Mouse (Mus musculus): Measurements from ENCODE around the gene Ndufs2. TPM values are rescaled to one million over a fixed set of nuclear protein-coding genes. Genes with fewer than 3 reads are reported as not detected.
"Not testable (repeated sequence)": the region's sequence is repeated elsewhere in the genome, so short reads cannot be mapped to it uniquely, and the experiment has no call there.

Ndufs2 gene
- total RNA-seq, 2 experiments from 2014 or later, result 280 to 296 TPM

DNA sequence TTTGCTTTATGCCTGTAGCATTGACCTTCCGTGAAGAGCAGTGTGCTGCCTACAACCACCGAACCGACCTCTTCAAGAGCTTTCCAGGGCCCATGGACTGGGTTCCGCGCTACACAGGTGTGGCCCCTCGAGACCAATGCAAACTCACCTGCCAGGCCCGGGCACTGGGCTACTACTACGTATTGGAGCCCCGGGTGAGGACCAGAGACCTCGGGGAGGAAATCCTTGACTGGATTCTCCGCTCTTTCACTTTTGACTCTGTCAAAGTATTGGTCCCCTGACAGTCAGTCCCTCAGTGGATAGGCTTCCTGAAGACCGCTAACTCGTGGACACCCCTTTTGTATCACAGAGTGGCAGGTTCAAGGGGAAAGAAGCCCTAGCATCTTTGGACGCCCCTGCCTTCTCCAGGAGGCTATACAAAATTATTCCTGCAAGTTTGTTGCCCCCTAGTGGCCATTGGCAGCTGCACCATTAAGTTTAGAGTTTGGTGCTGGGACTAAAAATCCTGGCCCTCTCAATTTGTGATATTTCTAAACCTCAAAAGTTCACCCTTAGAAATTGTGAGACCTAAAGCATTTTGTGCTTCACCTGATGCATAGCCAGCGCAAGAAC lies 5.9 kb upstream of the Ndufs2 start:
- peak in 1 of 2 experiments; percentile 65 for DNase-seq (ENCODE audit: extremely low spot score in 1 of 2, low spot score in 1 of 2)

DNA sequence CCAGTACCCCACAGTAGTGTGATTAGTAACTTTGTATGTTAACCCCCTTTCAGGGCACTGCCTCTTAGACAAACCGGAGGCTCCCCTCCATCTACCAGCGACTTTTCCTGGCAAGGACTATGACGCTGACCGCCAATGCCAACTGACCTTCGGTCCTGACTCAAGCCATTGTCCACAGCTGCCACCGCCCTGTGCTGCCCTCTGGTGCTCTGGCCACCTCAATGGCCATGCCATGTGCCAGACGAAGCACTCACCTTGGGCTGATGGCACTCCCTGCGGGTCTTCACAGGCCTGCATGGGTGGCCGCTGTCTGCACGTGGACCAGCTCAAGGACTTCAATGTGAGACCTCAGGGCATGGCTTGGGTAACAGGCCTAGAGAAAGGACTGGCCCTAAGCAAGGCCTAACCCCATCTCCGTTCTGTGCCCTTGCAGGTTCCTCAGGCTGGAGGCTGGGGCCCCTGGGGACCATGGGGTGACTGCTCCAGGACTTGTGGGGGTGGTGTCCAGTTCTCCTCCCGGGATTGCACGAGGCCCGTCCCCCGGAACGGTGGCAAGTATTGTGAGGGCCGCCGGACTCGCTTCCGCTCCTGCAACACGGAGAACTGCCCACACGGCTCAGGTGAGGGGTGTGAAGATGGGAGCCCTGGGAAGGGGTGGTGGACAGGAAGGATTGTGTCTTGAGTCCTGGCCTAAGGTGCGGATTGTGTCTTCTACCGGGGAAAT lies 5.1 kb upstream of the Ndufs2 start:
- no peak for DNase-seq (ENCODE audit: extremely low spot score in 1 of 2, low spot score in 1 of 2)

DNA sequence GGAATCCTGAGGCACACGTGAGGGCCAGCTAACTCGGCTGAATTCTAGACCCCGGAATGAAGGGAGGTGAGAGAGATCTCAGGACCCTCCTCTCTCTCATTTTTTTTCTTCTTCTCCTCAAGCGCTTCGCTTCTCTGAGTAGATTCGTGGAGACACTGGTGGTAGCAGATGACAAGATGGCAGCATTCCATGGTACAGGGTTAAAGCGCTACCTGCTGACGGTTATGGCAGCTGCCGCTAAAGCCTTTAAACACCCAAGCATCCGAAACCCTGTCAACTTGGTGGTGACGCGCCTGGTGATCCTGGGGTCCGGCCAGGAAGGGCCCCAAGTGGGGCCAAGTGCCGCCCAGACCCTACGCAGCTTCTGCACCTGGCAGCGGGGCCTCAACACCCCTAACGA lies 1.2 kb upstream of the Ndufs2 start:
- DNase-seq (ENCODE audit: extremely low spot score in 1 of 2, low spot score in 1 of 2), result no peak

DNA sequence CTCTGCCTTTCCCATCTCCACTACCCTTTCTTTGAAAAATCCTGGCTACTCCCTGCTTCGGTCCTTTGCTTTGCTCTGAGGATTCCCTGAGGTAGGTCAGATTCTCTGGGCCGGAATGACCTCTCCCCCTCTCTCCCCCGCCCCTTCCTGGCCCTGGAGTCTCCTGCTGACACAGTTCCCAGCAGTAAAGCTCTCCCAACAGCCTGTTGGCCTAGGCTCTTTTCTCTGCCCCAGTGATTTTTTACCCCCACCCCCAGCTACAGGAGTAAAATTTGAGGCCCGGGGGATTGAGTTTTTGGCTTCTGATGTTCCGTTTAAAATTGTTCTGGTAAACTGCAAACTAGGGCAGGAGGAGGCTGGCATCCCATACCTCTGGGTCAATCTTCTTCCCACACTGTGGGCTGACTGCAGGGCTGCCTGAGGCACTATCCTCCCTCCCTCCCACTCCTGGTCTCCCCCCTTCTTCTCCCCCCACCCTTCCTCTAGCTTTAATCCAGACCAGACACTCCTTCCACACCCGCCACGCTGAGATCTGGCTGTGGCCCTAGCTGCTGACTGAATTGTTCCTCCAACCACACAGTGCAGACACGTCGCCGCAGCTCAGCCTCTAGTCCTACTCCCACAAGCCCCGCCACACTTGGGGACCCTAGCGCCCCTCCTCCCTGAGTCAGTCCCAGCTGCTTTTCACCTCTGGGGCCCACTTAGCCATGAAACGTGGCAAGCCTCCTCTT lies 571 bp upstream of the Ndufs2 start:
- DNase-seq (ENCODE audit: extremely low spot score in 1 of 2, low spot score in 1 of 2), result no peak

DNA sequence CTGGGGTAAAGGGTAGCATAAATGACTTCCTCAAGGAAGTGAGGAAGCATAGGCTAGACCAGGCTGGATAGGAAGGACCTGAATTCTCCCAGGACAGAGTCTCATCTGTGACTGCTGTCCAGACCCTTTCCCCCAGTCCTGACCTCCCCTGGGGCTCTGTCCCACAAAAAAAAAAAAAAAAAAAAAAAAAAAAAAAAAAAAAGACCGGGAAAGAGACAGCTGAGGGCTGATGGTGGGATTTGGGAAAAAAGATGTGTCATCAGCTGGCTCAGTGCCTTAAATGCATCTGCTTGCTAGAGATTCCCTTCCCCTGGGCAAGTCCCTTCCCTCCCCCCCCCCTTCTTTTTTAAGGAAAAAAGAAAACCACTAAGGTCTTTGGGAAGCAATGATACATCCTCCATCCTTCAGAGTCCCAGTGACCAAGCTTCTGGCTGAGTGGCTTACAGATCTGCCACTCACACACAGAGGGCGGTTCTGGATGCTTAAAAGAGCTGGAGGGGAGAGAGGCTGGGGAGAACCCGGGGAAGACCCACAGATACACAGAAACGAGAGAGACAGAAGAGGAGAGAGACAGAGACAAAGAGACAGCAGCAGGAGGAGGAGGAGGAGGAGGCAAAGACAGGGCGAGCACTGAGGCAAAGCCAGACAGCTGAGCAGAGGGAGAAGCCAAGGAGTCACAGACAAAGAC lies 1.1 kb downstream of the Ndufs2 start, which contains the start of gene Adamts4:
Adamts4 (plus strand) TSS at position 509 of the 688 bp plus-strand sequence.
- DNase-seq (ENCODE audit: extremely low spot score in 1 of 2, low spot score in 1 of 2), result peak in 1 of 2 experiments; percentile 52

DNA sequence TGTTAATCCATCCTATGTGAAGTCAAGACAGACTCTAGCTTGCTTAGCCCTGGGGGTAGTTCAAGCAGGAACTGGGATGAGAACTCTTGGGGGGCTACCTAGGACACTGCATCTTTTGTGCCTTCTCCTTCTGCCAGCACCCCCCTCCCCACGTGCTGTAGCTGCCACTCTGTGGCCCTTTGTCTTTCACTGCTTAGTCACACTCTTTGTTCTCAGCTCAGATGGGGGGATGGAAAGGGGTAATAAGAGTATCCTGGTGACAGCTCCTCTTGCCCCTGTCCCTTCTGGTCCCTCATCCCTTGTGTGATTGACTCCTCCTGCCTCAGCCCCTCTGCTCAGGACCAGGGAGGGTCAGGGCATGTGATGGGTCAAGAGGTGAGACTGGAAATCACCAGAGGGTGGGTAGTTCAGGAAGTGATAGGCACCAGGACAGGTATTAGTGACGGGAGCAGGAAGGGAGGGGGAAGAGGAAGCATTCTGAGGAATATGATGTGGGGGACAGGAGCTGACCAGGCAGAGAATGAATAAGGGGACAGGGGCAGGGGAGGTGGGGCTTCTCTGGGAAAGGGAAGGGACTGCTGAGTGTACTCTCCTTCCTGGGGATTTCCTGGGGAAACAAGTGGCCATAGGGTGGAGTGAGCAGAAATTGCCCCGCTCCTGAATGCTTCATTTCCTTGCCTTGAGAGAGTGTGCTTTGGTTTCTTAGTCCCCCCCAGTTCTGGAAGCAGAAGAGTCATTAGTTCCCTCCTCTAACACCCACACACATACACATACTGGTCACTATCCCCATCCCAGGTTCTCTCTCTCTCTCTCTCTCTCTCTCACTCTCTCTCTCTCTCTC lies 2.6 kb downstream of the Ndufs2 start:
- no peak for DNase-seq (ENCODE audit: extremely low spot score in 1 of 2, low spot score in 1 of 2)

DNA sequence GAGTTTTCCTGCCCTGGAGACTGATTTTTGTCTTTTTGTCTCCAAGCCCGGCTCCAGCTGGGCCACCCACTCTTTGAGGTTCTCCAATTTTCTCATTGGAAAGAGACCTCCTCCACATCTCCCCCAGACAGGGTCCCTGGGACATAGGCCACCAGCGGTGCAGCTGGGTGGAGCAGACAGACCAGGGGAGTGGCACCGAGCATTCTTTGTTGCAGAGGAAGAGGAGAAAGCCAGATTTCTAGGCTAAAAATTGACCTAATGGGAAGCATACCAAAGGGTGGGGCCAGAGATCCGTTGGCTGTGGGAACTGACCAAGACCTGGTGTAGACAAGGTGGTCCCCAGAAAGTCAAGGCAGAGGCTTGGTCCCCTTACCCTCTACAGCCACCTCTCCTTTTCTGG lies 3.3 kb downstream of the Ndufs2 start:
- no peak for DNase-seq (ENCODE audit: extremely low spot score in 1 of 2, low spot score in 1 of 2)

DNA sequence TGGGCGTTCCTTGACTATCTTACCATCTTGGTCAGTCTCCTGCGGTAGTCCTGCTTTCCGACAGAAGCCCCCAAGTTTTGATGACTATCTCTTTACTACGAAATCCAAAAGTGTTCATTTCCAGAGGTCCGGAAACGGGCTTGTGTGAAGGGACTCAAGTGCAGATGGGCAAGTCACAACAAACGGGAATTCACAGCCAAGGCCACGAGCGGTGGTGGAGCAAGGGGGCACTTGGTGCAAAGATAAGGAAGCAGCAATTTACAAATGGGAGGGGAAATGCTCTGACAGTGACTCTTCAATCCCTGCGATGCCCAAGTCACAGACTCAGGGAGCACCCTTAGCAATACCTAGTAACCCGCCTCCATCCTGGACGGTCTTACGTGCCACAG lies 3.7 kb downstream of the Ndufs2 start:
- no peak for DNase-seq (ENCODE audit: extremely low spot score in 1 of 2, low spot score in 1 of 2)

DNA sequence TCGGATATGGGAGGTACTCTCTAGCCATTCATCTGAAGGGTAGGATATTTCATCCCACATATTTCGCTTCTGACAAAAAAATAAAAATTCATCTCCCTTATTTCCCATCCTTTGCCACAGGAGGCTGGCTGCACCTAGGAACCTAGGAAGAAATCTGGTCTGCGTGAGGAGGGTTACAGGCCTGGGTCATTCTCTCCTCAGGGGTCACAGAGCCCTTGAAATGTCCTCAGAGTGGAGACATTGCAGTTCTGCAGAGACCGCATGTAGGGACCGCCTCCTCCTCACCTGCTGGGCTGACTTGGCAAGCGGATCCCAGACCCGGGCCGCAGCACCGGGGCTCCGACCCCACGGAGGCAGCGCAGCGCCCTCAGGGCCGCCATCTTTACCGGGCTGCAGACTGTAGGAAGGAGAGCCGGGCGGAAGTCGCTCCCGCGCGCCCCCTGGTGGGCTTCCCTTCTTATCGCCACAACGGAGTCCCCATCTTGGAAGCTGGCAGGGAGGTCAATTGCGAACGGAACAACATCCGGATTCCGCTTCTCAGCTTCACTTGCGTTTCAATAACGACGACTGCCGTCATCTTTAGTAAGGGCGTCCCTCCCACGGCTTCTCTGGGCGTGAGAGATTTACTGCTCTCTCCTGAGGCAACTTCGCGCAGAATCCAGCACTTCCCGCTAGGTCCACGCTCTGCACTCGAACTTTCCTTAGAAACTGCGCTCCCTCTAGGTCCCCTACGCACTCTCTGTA lies 4.3 kb downstream of the Ndufs2 start:
- DNase-seq (ENCODE audit: extremely low spot score in 1 of 2, low spot score in 1 of 2), result peak; percentile 98

DNA sequence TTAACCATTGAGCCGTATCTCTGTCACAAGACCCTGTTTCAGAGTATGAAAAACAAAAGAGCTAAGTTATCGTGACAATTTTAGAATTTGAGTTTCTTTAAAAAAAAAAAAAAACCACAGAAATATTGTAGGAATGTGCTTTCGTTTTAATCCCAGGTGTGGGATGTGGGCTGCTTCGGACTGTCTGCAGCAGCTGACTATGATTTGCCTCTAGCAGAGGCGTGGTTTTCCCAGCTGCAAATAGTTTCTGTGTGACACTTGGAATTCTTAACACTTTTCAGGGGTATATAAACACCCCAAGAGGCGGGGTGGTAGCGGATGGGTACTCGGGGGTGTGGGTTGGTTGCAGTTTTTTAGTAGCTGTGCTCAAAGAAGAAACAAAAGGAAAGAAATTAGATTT lies 5.8 kb downstream of the Ndufs2 start:
- DNase-seq (ENCODE audit: extremely low spot score in 1 of 2, low spot score in 1 of 2), result no peak

DNA sequence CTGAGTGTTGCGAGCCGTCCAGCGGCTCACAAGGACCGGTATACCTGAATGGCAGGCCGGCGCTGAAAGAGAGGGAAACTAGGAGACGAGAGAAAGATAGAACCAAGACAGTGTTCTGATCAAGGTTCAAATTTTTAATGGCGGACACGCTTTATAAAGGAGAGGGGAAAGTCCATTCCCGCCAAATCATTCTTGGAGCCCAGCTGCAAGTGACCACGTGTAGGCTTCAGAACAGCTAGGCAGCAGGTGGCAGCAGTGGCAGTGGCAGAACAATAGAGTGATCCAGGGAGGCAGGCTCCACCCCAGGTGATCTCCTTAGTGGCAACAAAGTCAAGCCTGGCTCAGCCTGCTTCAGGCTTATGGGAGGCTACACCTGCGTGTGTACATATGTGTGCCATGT lies 9.2 kb downstream of the Ndufs2 start:
- not testable (repeated sequence) for DNase-seq (ENCODE audit: extremely low spot score in 1 of 2, low spot score in 1 of 2)

DNA sequence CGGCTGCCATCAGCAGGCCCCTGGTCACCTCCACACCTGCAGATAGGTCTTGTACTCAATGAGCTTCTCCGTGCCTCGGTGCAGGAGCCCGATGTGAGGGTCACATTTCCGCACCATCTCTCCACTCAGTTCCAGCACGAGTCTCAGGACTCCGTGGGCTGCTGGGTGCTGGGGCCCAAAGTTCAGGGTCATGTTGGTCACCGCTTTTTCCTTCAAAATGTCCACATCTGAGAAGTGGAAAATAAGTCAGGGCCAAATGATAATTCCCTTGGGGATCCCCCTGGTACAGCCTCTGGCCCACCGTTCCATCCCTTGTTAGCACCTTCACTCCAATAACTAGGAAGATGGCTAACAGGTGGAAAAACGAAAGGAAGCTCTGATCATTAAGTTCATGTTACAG lies 10.3 kb downstream of the Ndufs2 start:
- DNase-seq (ENCODE audit: extremely low spot score in 1 of 2, low spot score in 1 of 2), result no peak

DNA sequence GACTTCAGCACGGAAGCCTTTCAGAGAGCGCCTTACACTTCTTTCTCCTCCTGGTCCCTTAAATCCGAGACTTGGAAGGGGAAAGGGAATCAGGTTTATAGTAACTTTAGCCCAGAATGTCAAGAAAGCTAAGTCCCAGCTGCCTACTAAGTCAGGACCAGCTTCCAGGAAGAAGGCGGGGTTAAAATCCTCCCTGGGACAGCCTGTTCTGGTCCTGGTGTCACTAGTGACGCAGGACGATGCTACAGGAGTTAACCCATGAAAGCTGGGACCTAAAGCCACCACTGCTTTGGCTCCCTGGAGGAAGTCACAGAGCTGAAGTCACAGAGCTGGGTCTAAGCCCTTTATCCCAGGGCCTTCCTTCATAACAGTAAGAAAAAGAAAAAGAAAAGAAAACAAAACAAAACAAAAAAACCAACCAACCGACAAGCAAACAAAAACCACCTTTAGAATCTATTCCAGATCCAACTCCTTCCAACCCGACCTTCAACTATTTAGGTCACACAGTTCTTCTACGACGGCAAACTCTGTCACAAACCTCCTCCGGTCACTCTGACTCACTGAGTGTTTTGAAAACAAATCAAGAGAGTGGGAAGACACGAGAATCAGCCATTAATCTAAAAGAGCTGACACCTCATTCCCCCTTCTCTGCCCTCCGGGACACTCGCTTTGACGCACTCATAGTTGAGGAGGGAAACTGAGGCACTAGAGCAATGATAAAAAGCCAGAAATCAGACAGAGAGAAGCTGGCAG lies 11.0 kb downstream of the Ndufs2 start:
- no peak for DNase-seq (ENCODE audit: extremely low spot score in 1 of 2, low spot score in 1 of 2)

DNA sequence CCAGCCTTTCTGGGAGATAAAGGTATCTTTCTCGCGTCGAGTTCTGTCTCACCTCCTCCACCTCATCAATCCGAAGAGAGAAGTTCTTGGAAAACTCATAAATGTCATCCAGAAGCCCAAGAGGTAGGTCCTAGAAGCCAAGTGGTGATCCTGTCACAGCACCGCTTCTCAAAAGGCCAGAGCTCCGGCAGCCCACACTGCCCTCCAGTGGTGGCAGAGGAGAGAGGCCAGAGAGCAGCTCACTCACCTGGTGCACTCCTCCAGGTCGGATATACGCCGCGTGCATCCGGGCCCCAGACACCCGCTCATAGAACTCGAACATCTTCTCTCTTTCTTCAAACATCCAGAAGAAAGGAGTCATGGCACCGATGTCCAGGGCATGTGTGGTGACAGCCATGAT lies 12.7 kb downstream of the Ndufs2 start:
- peak in 1 of 2 experiments; percentile 49 for DNase-seq (ENCODE audit: extremely low spot score in 1 of 2, low spot score in 1 of 2)

DNA sequence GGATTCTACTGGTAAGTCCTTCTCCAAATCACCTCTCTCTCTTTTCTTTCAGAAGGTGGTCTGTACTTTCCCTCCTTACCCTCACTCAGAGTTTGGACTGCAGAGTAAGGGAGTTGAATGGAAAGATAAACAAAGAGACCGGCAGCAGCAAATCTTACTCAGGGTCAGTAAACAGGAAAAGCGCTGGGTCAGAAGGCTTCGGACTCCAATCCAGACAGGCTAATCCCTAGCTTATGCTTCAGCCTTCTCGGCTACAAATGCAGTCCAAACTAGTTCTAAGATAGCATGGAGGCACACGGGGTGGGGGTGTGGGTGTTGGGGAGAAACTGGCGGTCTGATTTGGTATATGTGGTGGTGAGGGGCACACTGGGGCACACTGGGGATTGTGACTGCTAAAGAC lies 13.8 kb downstream of the Ndufs2 start:
- DNase-seq (ENCODE audit: extremely low spot score in 1 of 2, low spot score in 1 of 2), result no peak

DNA sequence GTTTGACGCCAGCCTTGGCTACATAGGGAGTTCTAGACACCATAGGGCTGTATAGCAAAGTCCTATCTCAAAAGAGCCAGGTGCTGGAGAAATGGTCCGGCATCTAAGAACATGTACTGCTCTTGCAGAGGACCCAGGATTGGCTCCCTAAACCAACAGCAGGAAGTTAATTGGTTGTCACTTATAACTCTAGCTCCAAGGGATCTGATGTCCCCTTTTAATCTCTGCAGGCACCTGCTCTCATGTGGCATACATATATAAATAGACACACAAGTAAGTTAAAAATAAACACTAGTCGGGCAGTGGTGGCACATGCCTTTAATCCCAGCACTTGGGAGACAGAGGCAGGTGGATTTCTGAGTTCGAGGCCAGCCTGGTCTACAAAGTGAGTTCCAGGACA lies 15.4 kb downstream of the Ndufs2 start:
- DNase-seq (ENCODE audit: extremely low spot score in 1 of 2, low spot score in 1 of 2), result no peak

DNA sequence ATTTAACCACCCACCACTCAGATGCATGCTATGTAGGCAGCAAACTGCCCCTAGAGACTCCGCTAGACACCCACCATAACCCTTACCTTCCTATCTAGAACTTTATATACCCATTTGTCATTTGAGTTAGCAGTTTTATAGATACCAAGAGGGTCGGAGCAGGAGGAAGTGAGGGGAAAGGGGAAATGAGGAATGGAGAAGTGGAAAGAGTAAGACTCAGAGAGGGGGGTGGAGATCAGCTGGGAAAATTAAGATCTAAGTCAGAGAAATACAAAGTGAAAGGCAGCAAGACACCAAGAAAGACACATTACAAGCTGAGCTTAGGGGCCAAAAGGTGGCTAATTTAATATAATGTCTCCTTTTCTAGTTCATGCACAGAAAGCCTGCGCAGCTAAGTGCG lies 16.6 kb downstream of the Ndufs2 start:
- DNase-seq (ENCODE audit: extremely low spot score in 1 of 2, low spot score in 1 of 2), result no peak

DNA sequence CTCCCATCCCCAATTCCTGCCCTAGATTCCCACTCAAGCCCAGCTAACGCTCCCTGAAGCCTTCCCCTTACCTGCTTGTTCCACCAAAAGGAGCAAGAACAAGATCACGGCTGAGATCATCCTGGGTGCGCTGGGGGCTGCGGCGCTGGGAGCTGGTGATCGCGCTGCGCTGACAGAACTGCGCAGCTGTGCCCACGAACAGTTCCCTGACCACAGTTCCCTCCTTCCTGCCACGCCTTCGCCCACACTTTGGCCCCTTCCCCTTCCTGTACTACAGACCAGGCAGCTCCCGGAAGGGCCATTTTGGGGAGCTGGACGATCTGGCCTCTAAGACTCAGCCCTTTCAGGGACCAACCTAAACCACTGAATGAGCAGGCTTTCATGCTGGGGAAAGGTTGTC lies 17.1 kb downstream of the Ndufs2 start, which contains the start of gene Fcer1g:
Fcer1g (minus strand) TSS at position 240 of the 400 bp plus-strand sequence.
- no peak for DNase-seq (ENCODE audit: extremely low spot score in 1 of 2, low spot score in 1 of 2)
